Mouse (Mus musculus) layer of hippocampus, adult 8-10 months (tissue): ENCODE results near the gene Kif6. TPM values are rescaled to one million over a fixed set of nuclear protein-coding genes. Genes with fewer than 3 reads are reported as not detected.

Source experiments
- DNase-seq, 2 experiments: peaks; one replicate each; pipeline ENCODE4 v3.0.0; 2022; ENCODE audit warnings: low spot score in 2 of 2
- total RNA-seq, 4 experiments: library from RNA; stranded (reverse); gene quantifications; 2 replicates each; pipeline ENCODE4 v1.2.4; 2022

The Kif6 gene
- total RNA-seq, 4 experiments from 2014 or later = 4.5 to 8.3 (median 5.8) TPM

DNA sequence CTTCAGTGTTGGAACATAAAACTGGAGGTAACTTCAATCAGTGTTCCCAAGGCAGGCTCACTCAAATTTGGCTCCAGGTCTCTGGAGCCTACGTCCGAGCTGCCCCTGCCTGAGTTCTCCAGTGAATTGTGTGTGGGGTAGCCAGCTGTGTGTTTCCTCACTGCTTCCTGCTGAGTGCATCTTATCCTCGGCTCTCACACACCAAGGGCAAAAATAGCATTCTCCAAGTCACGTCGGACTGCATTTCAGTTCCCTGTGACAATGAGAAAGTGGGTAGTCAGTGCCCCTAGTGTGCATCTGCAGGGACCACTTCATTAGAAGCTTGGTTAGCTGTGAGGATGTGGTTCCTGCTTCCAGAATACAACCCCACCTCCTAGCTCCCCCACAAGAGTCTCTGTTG lies 222.5 kb downstream of the Kif6 start:
- no peak for DNase-seq

DNA sequence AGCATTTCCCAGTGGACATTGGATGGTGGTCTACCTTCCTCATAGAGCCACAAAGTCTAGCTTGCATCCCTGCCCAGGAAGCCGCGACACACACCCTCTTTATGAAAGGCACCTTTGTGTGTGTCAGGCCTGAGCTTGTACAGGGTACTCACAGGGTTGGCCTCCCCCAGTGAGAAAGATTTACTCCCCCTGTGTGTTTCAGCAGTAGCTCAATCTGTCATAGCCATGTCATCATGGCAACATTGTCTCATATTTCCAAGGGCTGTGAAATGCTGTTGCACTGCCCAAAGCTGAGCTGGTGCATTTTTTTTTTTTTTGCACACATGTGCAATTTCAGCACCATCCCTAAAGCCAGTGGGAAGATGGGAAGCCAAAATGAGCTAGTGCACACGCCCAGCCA lies 224.3 kb downstream of the Kif6 start:
- no peak for DNase-seq

DNA sequence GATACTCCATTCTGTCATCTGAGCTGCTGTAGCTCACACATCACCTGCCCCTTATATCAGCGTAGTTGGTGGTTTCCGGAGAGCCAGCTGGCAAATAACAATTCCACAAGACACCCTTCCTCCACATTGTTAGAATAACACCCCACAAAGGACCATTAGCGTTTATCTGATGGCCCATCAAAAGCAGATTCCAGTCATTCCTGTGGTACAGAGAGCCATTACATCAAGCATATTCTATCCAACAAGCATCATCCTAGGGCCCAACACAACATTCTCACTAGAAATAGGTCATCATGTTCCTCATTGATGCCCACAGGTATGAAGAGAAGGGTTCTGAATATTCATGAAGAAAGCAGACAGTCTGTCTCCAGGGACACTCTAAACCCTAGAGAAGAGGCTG lies 236.3 kb downstream of the Kif6 start:
- DNase-seq = no peak

DNA sequence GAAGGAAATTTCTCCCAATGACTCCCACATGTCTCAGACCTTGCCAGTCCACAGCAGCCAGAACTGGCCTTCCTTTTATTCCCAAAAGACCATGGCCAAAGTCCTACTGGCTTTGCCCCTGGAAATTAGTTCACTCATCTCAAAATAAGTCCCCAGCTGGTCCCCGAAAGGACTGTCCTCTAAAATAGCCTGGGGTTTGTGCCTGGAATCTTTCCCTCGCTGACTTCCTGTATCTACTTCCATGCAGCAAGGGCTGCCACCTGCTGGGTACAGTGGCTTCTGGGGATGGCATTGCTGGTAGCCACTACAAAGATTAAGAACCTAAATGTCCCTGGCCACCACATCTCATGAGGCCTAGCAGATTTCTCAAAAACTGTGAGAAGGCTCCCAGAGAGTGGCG lies 237.2 kb downstream of the Kif6 start:
- no peak for DNase-seq

DNA sequence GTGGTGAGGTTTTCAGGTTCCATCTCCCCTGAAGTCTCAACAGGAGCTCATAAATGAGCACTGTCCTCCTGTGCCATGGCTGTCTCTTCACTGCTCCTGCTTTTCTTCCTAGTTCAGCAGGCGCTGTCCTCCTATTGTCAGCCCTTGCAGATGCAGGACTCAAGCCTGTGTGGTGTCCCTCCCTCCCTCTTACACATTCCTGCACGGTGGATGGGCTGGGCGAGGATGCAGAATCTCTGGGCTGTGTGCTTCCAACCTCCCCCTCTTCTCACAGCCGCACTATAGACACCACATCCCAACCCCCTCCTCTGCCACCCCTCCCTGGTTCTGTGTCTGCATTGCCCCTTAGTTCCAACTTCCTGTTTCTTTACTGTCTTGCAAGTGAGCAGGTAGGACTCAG lies 240.8 kb downstream of the Kif6 start:
- no peak for DNase-seq

DNA sequence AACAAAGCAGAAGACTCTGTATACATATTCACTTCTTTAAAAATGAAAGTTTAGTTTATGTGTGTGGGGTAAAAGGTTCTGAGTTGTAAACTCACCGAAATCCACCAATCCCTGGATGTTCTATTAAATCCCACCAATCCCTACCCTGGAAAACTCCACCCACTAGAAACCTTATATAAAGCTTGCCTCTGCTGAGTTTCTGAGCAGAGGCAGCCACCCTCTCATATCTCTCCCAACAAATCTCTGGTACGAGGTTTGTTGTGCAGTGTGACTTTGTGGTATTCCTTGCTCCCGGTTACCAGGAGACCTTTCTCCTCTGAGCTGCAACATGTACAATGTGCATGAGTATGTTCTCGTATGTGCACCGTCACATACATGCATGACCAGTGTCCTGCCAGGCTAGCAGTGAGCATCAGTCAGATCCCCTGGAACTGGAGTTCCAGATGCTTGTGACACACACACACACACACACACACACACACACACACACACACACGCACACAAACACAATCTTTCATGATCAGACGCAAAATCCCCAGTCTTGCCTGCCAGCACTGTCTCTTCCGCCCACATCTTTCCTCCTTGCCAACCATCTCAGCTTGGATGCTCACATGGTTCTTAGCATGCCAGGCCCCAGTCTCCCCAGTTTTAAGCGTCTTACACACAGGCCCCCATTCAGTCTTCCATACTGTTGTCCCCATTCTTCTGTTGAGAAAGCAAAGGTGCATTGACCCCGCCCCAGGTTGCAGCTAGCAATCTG lies 245.3 kb downstream of the Kif6 start:
- peak; percentile 30 to 44 for DNase-seq

DNA sequence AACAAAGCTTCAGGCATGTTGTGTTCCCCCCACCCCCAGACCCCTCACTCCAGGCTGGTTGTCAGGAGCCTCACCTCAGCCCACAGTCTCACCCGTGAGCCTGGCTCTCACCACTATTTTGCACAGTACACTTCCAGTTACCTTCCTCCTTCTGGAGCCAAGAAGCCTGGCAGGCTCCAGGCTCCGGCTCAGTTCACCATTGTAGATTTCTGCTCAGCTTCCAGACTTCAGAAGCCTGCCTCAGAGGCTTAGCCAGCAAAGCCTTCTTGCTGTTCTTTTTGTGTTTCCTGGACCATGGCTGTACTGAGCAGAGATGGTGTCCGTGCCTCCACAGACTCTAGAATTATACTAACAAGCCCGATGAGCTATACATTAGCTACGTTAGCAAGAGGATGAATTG lies 248.7 kb downstream of the Kif6 start:
- no peak for DNase-seq

DNA sequence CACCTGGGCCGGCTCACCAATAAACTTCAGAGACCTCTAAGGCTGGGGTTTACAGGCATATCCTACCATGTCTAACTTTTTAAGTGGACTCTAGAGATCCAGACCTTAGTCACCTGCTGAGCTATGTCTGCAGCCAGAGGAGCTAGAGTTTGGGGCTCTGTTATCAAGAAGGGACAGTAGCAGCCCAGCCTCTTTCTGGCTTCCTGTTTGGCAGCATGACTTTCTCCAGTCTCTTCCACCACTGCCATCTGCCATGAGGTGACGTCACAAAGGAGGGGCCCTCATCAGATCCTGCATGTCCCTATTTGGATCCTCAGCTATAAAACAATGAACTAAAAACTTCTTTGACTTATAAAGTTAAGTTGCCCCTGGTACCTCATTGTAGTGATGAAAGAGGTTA lies 250.7 kb downstream of the Kif6 start:
- DNase-seq = no peak

DNA sequence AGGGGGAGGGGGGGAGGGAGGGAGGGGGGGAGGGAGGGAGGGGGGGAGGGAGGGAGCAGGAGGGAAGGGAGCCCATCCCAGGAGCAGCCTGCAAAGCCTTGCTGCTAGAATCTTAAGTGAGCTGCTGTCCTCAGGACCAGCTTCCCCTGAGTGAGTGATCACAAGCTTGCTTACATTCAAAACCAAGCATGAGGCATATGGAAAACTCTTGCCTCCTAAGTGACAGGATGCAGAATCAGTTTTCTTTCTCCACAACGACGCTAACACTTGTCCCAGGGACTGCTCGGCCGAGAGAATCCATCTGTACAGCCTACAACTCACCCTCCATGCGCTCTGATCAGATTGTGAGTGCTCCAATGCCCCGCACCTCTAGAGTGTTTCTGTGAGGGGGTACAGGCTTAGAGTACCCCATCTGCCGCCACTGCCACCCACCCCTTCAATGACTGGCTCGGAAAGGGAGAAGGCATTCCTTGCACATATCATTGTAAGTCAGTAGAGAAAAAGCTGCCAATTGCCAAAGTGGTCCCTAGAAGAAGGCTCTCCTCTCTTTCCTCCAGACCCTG lies 251.8 kb downstream of the Kif6 start:
- no peak for DNase-seq

DNA sequence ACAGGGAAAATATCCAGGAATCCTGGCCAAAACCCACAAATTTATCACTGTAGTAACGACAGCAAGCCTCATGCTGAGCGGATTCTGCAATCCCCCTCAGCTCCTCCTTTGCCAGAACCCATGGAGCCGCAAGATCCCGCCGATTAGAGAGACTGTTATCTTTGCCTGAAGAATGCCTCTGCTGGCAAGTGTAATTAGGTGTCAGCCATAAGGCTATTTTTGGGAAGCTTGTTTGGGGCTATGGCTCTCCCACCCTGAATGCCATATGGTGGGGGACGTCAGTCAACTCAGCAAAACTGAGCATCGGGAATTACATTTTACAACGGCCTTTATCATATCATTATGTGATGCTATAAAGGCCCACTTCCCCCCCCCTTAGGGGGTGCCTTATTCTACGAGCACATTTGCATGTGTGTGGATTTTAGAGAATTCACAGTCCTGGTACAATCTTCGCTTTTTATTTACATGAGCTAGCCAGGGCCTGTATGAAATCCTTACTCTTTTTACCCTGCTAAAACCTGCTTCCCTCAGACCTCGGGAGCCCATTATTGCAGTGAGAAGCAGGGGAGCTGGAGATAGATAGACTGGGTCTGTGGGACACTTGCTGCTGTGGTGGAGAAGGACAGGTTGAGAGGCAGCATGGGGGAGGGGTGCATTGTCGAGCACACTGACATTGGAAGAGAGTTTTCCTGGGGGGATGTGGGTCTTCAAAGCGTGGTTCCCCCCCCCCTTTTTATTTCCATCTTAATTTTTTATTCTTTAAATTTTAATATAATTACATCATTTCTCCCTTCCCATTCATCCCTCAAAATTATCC lies 252.6 kb downstream of the Kif6 start:
- DNase-seq = no peak

DNA sequence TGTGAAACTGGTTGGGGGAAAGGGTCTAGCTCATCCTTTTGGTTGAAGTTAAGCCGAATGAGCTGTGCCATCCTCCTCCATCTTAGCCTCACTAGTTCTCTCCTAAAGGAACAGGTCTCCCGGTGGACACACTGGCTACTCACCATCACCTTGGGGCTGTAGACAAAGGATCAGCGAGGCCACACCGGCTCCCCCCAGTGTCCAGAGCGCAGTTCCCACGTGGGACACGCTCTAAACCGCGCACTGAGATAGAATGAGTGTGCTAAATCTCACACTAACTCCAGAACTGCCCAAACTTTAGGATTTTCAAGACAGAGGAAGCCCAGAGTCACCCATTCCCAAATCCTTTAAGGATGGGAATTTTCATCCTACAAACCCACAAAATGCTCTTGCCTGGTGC lies 254.3 kb downstream of the Kif6 start:
- no peak for DNase-seq

DNA sequence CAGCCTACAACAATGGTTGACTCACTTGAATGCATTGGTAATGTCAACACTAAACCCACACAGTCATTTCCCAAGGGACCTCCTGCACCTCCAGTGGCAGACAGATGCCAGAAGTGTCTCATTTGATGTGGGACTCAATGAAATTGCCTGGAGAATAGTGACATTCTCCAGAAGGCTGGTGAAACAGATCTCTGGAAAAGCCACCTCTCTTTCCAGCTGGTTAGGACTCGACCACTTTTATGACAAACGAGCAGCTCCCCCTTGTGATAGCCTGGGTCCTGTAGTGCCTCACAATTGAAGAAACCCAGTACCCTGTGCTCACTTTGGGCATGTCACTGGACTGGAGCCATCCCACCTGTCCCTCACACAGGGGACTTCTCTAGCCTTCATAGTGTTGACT lies 257.4 kb downstream of the Kif6 start:
- no peak for DNase-seq

DNA sequence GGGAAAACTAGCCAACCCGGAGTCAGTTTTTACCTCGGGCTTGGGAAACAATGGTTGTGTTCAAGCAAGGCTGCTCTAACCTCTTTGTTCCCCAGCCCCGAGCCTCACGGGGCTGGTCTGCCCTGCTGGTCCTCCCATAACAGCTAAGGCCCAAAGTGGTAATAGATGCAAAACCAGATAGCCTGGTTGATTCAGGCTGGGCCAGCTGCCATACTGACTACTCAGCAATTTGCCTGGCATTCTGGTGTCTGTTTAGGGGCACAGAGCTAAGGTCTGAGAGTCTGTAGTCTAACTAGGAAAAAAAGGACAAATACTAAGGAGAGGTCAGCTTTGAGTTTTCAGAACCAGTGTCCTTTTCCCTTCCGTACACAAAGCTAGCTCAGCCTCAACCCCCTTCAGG lies 259.8 kb downstream of the Kif6 start:
- no peak for DNase-seq

DNA sequence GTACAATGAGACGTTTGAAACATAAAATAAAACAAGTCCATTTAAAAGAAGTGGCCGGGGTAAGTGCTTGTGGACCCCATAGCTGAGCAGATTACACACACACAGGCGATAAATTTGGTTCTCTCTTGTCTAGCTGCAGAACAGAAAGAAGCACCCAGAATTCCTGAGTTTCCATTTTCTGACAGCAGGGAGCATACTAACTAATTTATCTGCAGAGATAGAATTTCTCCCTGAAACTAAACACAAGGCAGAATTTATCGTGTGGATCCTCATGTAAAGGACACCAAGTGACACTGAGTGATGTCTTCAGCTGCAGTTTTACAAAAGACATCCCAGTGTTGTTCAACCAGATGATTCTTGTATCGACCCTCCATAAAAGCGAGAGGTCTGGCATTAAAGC lies 260.5 kb downstream of the Kif6 start:
- no peak for DNase-seq

DNA sequence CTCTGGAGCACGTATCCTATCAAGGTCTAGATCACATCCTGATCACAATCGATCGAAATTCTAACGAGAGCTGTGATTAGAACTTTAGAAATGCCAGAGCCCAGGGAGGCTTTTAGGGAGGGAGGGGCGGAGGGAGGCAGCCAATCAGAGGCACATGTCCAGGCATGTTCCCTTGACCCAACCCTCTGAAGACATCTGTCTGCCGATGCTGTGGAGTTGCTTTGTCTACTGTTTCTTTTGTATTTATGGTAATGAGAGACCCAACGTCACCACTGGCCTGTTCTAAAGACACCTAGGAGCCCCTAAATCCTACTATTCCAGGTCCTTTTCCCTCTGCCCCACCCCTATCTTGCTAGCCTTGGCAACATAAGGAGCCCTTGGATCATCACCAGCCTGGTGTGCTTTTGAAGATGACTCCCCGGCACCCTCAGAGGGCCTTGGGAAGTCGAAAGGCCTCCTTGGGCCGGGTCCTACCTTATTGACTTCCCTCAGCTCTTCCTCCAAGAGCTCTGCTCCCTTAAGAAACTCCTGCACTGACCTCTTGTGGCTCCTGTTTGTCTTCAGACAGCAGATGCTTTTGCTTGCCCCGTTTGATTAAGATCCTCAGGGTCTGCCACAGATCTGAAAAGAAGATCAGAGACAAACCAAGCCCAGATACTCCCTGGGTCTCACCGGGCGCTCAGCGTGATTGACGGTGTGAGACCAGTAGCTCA lies 261.2 kb downstream of the Kif6 start:
- no peak for DNase-seq

DNA sequence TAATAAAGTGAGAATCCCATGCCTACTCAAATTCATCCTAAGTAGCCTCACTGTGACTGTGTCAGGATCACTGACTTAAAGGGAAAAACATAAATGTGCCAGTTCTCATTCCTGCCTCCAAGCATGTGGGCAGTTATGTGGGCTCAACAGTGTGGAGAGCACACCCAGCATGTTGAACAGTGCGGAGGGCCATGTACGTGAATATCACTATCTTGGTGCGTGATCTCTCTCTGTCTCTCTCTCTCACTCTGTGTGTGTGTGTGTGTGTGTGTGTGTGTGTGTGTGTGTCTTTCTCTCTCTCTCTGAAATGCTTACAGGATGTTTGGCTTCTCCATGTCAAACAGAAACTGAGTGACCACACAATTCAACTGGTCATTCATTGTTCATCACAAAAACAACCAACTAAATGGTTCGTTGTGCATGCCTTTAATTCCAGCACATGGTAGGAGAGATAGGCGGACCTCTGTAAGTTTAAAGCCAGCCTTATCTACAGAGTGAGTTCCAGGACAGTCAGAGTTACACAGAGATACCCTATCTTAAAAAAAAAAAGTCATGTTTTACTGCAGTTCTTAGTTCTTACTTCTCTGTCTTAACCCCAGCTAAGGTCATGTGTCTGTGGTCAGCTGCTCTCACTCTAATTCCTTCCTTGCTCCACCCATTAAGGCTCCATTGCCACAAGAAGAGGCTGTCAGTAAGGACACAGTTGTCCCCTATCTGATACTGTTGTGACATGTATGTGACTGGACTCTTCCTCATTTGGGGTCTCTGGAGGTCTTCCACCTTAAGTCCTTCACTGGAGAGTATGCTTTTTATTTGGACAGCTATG lies 266.2 kb downstream of the Kif6 start:
- no peak for DNase-seq

DNA sequence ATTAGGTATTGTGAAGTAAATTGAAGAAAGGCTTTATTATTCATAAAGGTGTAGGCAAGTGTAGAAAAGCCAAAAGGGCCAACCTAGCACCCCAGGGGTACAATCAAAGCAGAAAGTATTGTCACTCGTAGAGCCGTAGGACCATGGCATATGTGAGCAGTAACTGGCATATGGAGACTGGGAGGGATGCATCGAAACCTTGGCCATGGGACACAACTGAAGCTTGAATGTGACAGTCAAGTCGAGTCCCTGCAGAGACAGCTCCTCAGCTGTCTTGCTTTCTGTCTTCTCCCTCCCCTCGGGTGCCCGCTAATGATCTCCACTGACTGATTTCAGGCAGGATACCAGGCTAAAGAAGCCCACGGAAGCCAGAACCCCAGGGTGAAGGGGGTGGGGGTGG lies 266.9 kb downstream of the Kif6 start:
- no peak for DNase-seq

DNA sequence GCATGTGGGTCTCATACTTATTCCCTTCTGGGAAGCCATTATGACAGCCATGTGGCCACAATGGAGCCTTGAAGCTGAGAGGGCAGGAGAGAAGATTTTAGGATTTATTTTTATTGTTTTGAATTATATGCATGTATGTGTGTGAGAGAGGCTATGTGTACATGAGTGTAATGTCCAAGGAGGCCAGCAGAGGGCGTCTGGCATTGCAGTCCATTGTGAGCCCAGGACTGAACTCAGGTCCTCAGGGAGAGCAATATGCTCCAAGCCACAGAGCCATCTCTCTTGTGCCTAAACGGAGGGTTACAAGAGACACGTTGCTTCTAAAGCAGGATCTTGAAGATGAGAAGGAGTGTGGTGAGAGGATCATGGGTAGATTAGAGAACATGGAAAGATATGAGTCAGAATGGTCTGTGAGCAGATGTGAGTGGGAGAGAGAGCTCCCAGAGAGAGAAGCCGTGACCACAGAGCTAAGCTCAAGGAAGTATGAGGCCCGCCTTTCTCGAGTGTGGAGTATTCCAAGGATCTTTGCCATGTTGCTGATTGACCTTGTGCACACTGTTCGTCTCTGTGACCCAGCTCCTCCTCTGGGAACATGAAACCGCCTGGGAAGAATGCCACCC lies 268.3 kb downstream of the Kif6 start:
- no peak for DNase-seq

DNA sequence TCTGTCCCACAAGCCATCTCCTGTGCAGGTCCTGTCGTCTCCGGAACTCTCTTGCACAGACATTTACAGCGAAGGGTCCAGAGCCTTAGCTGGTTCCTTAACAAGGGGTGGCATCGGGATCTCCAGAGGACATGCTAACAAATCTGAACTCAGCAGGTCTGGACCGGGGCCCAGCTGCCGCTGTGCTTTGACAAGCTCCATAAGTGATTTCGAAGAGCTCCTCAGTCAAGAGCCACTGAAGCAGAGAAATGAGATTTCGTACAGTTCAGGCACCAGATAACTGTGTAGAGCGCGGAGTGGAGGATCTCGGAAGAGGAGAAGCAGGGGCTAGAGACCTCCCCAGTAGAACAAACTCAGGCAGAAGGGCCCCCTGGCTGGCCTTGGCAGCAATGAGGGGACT lies 270.1 kb downstream of the Kif6 start:
- DNase-seq = no peak

DNA sequence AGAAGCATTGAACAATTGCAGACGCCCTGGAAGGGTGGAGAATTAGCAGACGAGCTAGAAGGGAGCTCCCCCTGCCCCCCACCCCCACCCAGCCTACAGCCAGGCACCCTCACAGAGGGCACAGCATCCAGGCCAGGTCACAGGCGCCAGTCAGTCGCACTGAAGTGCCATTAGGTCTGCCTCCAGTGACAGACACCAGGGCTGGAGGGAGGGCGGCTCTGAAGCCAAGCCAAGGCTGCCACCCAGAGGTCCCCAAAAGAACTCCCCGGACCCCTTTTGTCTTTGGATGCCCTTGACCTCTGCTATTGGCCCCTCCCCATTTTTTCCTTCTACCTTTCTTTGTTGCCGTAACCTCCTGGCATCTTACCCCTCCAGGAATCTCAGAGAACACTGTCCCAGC lies 274.7 kb downstream of the Kif6 start:
- no peak for DNase-seq

DNA sequence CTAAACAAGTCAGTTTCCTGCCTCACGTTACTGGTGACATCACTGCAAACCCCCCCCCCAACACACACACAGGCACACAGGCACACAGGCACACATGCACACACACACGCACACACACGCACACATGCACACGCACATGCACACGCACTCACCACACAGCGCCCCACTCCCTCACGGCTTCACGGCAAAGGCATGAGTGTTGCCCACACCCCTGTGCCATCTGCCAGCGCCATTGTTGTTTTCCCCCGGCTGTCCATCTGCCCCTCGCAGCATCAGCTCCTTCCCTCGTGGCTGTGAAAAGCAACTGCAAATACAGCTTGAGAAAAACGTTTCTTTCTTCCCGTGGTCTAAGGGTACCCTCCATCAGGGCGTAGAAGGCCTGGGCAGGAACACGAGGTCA lies 275.9 kb downstream of the Kif6 start:
- DNase-seq = peak; percentile 34 to 41
